Mouse (Mus musculus): ENCODE data around the gene Adprh.

GRCm38 (mm10) chr16:38408416-38408815 is 44.1 kb downstream of the Adprh start:
- TF ChIP-seq ZC3H11A (IDR thresholded peaks at IDR 0.05; ENCODE audit: borderline replicate concordance, low read depth, low read length) (no peak), MAFK (IDR thresholded peaks at IDR 0.05; ENCODE audit: insufficient read depth, low read depth, low read length) (no peak), CHD2 (IDR thresholded peaks at IDR 0.05; ENCODE audit: low read depth, low read length) (no peak), HCFC1 (IDR thresholded peaks at IDR 0.05; ENCODE audit: borderline replicate concordance, insufficient read depth, low read length) (no peak), ZNF384 (IDR thresholded peaks at IDR 0.05; ENCODE audit: low read depth, low read length) (no peak)

Measured in ES-E14 (cell line).